Mouse (Mus musculus): ENCODE results near the gene Cabp1.

Gene Cabp1

DNA sequence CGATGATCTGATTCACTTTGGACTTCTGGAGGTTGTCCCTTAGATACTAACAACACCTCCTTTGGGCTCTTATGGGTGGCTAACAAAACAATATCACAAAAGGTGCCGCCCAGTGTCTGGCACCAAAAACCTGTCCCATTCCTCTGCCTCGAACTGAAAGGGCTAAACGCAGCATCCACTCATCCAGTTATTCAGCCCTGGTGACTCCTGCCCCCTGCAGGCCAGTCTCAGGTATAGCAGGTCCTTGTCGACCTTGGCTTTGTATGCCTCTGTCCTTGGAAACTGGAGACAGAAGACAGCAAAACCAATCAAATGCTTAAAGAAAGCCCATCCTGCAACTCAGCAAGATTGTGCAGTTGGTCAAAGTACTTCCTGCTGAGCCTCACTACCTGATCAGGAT, 5.4 kb downstream of the Cabp1 start:
- Histone ChIP-seq H3K4me1 (replicated peaks; ENCODE audit: low read depth, low read length) (peaks cover 90% of the 10 kb centered on the region), H3K36me3 (ENCODE audit: insufficient read depth, low read length) (no peaks in the 10 kb centered on the region), H3K4me3 (replicated peaks; ENCODE audit: low read length) (no peak overlapping the region), H3K27me3 (ENCODE audit: insufficient read depth, low read length) (peaks cover 38% of the 10 kb centered on the region), H3K9me3 (ENCODE audit: low read length) (no peaks in the 10 kb centered on the region)
- TF ChIP-seq CTCF (conservative IDR thresholded peaks at IDR 0.05; ENCODE audit: low read length) (peak; percentile 96), NANOG (IDR thresholded peaks at IDR 0.05; ENCODE audit: borderline replicate concordance, low read length) (no peak)

DNA sequence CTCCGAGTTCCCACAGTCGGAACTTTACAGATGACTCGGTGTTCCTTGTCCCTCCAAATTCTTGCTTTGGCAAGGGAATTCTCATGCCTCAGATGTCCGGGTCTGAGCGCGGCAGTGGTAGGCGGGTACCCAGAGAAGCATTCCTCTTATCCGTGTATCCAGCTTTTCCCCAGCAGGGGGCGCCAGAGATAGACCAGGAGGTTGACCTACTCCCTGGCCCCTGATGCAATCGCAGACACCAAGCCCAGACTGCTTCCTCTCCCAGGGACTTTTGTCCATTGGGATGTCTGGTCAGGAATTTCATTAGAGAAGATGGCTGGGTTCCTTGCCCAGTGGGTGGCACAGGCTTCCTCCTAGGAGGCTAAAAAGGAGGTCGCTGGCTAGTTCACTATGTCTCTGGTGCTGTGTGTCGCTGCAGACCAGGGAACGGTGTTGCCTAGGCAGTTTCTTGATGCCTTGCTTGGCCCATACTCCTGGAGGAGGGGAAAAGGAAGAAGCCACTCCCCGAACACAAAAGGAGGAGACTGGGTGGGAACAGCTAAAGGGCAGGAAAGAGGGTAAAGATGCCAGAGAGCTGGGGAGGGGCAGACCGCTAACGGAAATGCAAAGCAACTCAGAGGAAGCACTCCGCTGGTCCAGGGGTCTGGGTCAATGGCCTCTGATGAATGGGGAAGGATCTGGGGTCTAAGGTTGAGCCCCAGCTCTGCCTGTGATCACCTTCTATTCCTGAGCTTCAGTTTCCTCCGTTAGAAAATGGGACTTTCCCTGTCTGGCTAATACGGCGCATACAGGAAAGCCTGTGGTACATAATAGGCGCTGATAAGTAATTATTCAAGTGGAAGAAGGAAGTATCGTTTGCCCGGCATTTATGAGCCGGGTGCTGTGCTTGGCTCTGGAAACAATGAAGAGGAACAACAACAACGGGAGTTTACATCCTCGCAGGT, 6.7 kb downstream of the Cabp1 start:
- TF ChIP-seq CTCF (conservative IDR thresholded peaks at IDR 0.05; ENCODE audit: low read length) (peak; percentile 61), NANOG (IDR thresholded peaks at IDR 0.05; ENCODE audit: borderline replicate concordance, low read length) (no peak), POU5F1 (IDR thresholded peaks at IDR 0.05; ENCODE audit: borderline replicate concordance, low read length) (no peak)
- peaks cover 95% of the 10 kb centered on the region for H3K4me1 ChIP-seq (replicated peaks; ENCODE audit: low read depth, low read length)
- peak overlapping the region; percentile 72 for H3K4me3 ChIP-seq (replicated peaks; ENCODE audit: low read length)
- no peaks in the 10 kb centered on the region for H3K36me3 ChIP-seq (ENCODE audit: insufficient read depth, low read length)
- peaks cover 27% of the 10 kb centered on the region for H3K27me3 ChIP-seq (ENCODE audit: insufficient read depth, low read length)
- no peaks in the 10 kb centered on the region for H3K9me3 ChIP-seq (ENCODE audit: low read length)

DNA sequence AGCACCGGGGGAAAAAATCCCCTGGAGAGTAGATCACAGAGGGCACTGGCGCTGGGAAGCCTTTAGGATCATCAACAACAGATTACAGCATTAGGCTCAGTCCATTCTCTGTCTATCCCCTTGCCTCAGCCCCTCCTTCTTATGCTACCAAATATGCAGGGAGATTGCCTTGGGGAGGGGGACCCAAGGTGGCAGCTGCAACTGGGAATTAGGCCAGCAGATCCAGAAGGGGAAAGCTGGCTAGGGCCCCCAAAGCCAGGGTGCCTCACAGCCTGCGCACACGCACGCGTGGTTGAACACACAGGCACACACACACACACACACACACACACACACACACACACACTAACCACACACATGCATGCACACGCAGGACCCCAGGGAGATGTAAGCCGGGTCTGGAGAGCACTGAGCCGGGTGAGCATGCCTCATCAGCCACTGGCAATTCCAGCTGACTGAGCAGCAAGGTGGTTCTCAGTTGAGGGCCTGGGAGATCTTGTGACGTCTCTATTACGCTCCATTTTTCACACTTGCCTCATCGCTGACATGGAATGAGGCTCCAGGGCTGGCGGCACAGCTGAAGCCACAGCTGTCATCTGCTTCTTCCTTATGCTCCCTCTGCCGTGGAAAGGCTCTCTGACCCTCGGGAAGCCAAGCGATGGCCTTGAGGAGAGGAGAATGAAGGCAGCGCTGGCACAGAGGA, 7.7 kb downstream of the Cabp1 start:
- no peak for TF ChIP-seq CTCF (conservative IDR thresholded peaks at IDR 0.05; ENCODE audit: low read length)
- TF ChIP-seq POU5F1 (IDR thresholded peaks at IDR 0.05; ENCODE audit: borderline replicate concordance, low read length): no peak
- no peak for TF ChIP-seq NANOG (IDR thresholded peaks at IDR 0.05; ENCODE audit: borderline replicate concordance, low read length)
- Histone ChIP-seq H3K4me1 (replicated peaks; ENCODE audit: low read depth, low read length) (peaks cover 95% of the 10 kb centered on the region), H3K9me3 (ENCODE audit: low read length) (no peaks in the 10 kb centered on the region), H3K36me3 (ENCODE audit: insufficient read depth, low read length) (no peaks in the 10 kb centered on the region), H3K4me3 (replicated peaks; ENCODE audit: low read length) (peak overlapping the region; percentile 72), H3K27me3 (ENCODE audit: insufficient read depth, low read length) (peaks cover 17% of the 10 kb centered on the region)

- peaks cover under 1% of the 10 kb centered on the region; the same call in 1 of the 2 replicates for H3K27me3 ChIP-seq (ENCODE audit: insufficient read depth, low read length)
- peak overlapping the region; percentile 72 for H3K4me3 ChIP-seq (replicated peaks; ENCODE audit: low read length)
- no peaks in the 10 kb centered on the region for H3K9me3 ChIP-seq (ENCODE audit: low read length)
- TF ChIP-seq CTCF (conservative IDR thresholded peaks at IDR 0.05; ENCODE audit: low read length) (no peak), POU5F1 (IDR thresholded peaks at IDR 0.05; ENCODE audit: borderline replicate concordance, low read length) (no peak), NANOG (IDR thresholded peaks at IDR 0.05; ENCODE audit: borderline replicate concordance, low read length) (no peak)
- peaks cover 96% of the 10 kb centered on the region for H3K4me1 ChIP-seq (replicated peaks; ENCODE audit: low read depth, low read length)
- no peaks in the 10 kb centered on the region for H3K36me3 ChIP-seq (ENCODE audit: insufficient read depth, low read length)
These were observed 9.5 kb downstream of the Cabp1 start for GRCm38 (mm10) chr5:115184726-115185125.

GRCm38 (mm10) chr5:115183482-115183881, 10.7 kb downstream of the Cabp1 start:
- Histone ChIP-seq H3K4me3 (replicated peaks; ENCODE audit: low read length) (no peak overlapping the region), H3K27me3 (ENCODE audit: insufficient read depth, low read length) (no peaks in the 10 kb centered on the region), H3K9me3 (ENCODE audit: low read length) (no peaks in the 10 kb centered on the region), H3K4me1 (replicated peaks; ENCODE audit: low read depth, low read length) (peaks cover 95% of the 10 kb centered on the region), H3K36me3 (ENCODE audit: insufficient read depth, low read length) (peaks cover under 1% of the 10 kb centered on the region; the same call in 1 of the 2 replicates)
- no peak for TF ChIP-seq NANOG (IDR thresholded peaks at IDR 0.05; ENCODE audit: borderline replicate concordance, low read length)
- TF ChIP-seq CTCF (conservative IDR thresholded peaks at IDR 0.05; ENCODE audit: low read length): no peak
- no peak for TF ChIP-seq POU5F1 (IDR thresholded peaks at IDR 0.05; ENCODE audit: borderline replicate concordance, low read length)

- no peak overlapping the region for H3K4me3 ChIP-seq (replicated peaks; ENCODE audit: low read length)
- H3K4me1 ChIP-seq (replicated peaks; ENCODE audit: low read depth, low read length): peaks cover 97% of the 10 kb centered on the region
- H3K27me3 ChIP-seq (ENCODE audit: insufficient read depth, low read length): no peaks in the 10 kb centered on the region
- H3K9me3 ChIP-seq (ENCODE audit: low read length): no peaks in the 10 kb centered on the region
- H3K36me3 ChIP-seq (ENCODE audit: insufficient read depth, low read length): peaks cover 6% of the 10 kb centered on the region; the same call in 1 of the 2 replicates
- TF ChIP-seq NANOG (IDR thresholded peaks at IDR 0.05; ENCODE audit: borderline replicate concordance, low read length) (no peak), POU5F1 (IDR thresholded peaks at IDR 0.05; ENCODE audit: borderline replicate concordance, low read length) (no peak), CTCF (conservative IDR thresholded peaks at IDR 0.05; ENCODE audit: low read length) (no peak)
These were observed 11.3 kb downstream of the Cabp1 start for GRCm38 (mm10) chr5:115182925-115183324.

DNA sequence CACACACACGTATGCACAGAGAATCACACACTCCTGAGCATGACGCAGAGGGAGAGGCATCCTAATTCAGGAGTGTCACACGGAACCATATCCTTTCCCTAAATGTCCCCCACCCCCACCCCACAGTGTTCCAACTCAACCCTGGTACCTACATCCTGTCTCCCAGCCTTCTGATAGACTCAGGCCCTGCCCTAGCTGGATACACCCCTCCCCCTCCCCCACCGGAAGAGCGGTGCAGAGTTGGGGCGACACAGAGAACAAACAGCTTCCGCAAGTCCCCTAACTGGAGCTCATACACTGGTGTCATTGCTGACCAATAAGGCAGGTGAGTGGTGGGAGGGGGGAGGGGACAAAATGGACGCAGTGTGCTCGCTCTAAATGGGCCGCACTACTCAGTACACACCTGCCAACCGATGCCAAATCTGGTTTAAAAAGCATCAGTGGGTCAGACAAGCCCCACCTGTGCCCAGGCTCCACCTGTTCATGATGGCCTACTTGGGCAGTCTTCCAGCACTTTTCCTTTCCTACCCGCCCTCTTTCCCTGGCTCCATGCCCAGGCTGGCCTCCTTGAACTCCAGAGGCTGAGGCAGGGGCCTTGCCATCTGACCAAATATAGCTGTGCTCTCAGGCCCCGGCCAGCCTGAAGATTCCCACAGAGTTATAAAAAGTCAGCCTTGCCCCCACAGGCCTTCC, 12.8 kb downstream of the Cabp1 start:
- Histone ChIP-seq H3K27me3 (ENCODE audit: insufficient read depth, low read length) (no peaks in the 10 kb centered on the region), H3K4me1 (replicated peaks; ENCODE audit: low read depth, low read length) (peaks cover 97% of the 10 kb centered on the region), H3K36me3 (ENCODE audit: insufficient read depth, low read length) (peaks cover 17% of the 10 kb centered on the region; the same call in 1 of the 2 replicates), H3K9me3 (ENCODE audit: low read length) (no peaks in the 10 kb centered on the region), H3K4me3 (replicated peaks; ENCODE audit: low read length) (peak overlapping the region; percentile 70)
- TF ChIP-seq NANOG (IDR thresholded peaks at IDR 0.05; ENCODE audit: borderline replicate concordance, low read length) (no peak), POU5F1 (IDR thresholded peaks at IDR 0.05; ENCODE audit: borderline replicate concordance, low read length) (no peak), CTCF (conservative IDR thresholded peaks at IDR 0.05; ENCODE audit: low read length) (no peak)

GRCm38 (mm10) chr5:115179596-115179995, 14.6 kb downstream of the Cabp1 start:
- Histone ChIP-seq H3K4me1 (replicated peaks; ENCODE audit: low read depth, low read length) (peaks cover 94% of the 10 kb centered on the region), H3K9me3 (ENCODE audit: low read length) (no peaks in the 10 kb centered on the region), H3K36me3 (ENCODE audit: insufficient read depth, low read length) (peaks cover 17% of the 10 kb centered on the region; the same call in 1 of the 2 replicates), H3K27me3 (ENCODE audit: insufficient read depth, low read length) (no peaks in the 10 kb centered on the region), H3K4me3 (replicated peaks; ENCODE audit: low read length) (no peak overlapping the region)
- TF ChIP-seq CTCF (conservative IDR thresholded peaks at IDR 0.05; ENCODE audit: low read length): no peak
- TF ChIP-seq POU5F1 (IDR thresholded peaks at IDR 0.05; ENCODE audit: borderline replicate concordance, low read length): no peak
- TF ChIP-seq NANOG (IDR thresholded peaks at IDR 0.05; ENCODE audit: borderline replicate concordance, low read length): no peak

All from E14TG2a.4 (cell line).